Mouse (Mus musculus): ENCODE results near the gene Macc1. TPM values are rescaled to one million over a fixed set of nuclear protein-coding genes. Genes with fewer than 3 reads are reported as not detected.

Macc1 gene
- polyA plus RNA-seq, 1 experiment: 0.11 TPM

DNA sequence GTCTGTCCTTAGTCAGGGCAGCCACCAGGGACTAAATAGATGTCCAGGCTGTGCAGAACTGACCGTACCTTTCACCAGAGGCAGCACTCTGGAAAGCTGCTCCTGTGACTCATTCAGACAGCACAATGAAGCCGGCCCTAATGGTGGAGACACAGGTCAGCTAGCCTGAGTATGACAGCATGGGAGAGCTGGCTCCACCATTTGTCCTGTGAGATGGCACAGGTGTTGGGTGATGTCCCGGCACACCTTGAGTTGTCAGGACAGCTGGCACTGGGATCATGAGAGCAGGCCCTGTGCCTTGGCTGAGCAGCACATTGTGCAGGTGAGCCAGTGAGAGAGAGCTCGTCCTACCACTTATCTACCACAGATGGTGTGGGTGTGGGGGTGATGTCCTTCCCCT lies 16.6 kb downstream of the Macc1 start:
- TF ChIP-seq CTCF (IDR thresholded peaks at IDR 0.05; ENCODE audit: borderline replicate concordance, extremely low read depth, insufficient read depth, insufficient read length): no peak
- TF ChIP-seq POLR2A (IDR thresholded peaks at IDR 0.05; ENCODE audit: borderline replicate concordance, extremely low read depth, insufficient read depth, insufficient read length, poor library complexity, severe bottlenecking): no peak
- no peak for DNase-seq (ENCODE audit: low read depth)

DNA sequence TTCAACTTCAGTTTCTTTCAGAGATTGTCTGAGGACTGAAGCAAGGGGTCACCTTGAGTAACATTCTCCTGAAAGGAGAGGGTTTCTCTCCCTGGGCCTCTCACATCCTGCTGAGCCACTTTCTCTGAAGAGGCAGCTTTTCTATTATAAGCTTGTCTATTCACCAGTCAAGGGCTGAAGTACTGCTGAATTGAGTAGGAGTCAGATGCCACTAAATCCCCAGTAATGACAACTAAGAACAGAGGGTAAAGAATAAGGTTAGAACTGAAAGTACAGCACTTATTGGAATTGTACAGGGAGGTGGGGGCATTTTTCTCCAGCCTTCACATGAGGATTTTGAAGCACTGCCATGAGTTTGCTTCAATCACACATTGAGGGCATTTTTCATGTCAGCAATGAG lies 19.3 kb downstream of the Macc1 start:
- DNase-seq (ENCODE audit: low read depth): peak; percentile 64
- TF ChIP-seq POLR2A (IDR thresholded peaks at IDR 0.05; ENCODE audit: borderline replicate concordance, extremely low read depth, insufficient read depth, insufficient read length, poor library complexity, severe bottlenecking) (no peak), CTCF (IDR thresholded peaks at IDR 0.05; ENCODE audit: borderline replicate concordance, extremely low read depth, insufficient read depth, insufficient read length) (no peak)

DNA sequence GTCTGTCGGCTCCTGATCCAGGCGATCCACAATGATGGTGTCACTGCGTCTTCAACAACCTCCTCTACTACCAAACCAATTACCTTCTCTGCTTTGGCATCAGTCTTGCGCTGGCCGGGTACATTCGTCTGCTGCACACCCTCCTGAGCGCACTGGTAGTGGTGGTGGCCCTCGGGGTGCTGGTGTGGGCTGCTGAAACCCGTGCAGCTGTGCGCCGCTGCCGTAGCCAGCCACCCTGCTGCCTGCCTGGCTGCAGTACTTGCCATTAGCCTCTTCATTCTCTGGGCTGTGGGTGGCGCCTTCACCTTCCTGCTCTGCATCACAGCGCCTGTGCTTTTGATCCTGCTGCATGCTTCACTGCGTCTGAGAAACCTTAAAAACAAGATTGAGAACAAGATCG lies 38.5 kb downstream of the Macc1 start:
- peak; percentile 15 for DNase-seq (ENCODE audit: low read depth)

DNA sequence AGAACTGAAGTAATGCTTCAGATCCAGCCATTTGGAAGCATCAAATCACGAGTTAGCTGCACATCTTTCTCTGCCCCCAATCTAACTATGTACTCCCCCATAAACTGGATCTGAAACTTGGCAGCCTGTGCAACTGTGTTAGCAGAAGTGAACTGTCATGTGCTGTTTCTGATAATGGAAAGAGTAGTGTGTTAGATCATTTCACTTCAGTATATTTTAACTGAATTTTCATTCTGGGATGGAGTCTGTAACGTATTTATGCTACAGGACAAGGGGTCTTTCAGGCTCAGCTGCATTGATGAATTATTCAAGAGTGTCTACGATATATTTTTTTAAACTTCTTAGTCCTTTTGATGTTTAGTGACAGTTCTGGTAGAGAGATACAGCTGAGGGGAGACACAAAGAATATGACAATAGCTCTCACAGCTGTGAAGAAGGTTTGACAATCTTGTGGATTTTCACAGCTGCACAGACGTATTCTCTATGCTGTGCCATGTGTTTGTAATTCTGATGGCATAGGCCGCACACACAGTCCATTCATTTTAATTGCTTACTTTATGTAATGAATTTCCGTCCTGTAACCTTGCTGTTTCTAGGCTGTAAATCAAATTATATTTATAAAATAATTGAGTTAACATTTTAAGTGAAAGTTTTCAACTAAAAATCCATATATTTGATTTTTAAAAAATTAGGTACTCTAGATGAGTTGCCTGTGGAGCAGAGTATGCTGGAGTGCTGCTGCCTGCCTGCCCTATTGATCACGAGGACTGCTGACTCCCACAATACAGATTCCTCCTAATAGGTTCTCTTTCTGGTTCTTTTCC lies 43.6 kb downstream of the Macc1 start:
- DNase-seq (ENCODE audit: low read depth): peak; percentile 69
- no peak for TF ChIP-seq CTCF (IDR thresholded peaks at IDR 0.05; ENCODE audit: borderline replicate concordance, extremely low read depth, insufficient read depth, insufficient read length)

DNA sequence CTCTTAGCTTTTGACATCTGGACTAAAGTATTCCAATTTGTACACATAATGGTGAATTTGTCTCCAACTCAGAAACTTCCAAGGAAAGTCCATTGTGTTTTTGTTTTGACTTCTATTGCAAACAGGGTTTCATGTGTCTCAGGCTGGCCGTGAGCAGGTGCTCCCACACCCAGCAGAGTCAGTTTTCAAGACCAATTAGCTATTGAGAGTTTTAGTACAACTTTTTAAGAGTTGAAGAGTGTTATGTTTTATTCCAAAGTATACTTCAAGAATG lies 44.1 kb downstream of the Macc1 start:
- TF ChIP-seq POLR2A (IDR thresholded peaks at IDR 0.05; ENCODE audit: borderline replicate concordance, extremely low read depth, insufficient read depth, insufficient read length, poor library complexity, severe bottlenecking): no peak
- TF ChIP-seq CTCF (IDR thresholded peaks at IDR 0.05; ENCODE audit: borderline replicate concordance, extremely low read depth, insufficient read depth, insufficient read length): no peak
- DNase-seq (ENCODE audit: low read depth): peak; percentile 44

DNA sequence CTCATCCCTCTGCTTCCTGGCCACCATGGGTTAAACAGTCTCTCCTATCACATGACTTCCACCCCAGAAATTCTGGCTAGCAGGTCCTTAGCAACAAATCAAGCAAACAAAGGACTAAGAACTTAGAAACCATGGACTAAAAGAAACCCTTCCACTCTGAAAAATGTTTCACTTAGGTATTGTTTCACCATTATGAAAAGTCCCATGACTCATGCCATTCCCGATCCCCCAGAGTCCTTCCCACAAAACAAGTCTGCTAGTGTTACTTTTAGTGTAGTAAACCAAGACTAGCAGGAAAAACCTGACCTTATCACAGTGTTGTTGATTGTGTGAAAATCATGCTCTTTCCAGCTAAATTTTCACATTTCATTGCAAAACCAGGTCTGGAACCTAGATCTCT lies 51.0 kb downstream of the Macc1 start:
- no peak for TF ChIP-seq CTCF (IDR thresholded peaks at IDR 0.05; ENCODE audit: borderline replicate concordance, extremely low read depth, insufficient read depth, insufficient read length)
- no peak for TF ChIP-seq POLR2A (IDR thresholded peaks at IDR 0.05; ENCODE audit: borderline replicate concordance, extremely low read depth, insufficient read depth, insufficient read length, poor library complexity, severe bottlenecking)
- DNase-seq (ENCODE audit: low read depth): no peak

DNA sequence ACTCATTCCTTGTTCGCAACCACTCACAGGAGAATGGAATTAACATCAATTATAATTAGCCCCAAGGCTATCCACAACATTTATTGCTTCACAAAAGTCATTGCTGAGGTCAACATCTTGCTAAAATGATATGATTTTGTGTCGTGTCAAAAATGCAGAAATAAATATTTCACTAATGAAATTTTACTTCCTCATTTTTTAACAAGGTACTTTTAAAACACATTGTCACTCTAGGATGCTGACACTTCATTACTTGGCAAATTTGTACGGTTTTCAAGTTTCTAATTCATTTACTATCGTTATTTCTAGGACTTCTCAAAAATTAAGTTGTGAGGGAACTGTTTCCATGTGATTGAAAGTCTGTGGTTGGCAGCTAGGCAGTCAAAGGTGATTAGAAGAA lies 55.8 kb downstream of the Macc1 start:
- TF ChIP-seq CTCF (IDR thresholded peaks at IDR 0.05; ENCODE audit: borderline replicate concordance, extremely low read depth, insufficient read depth, insufficient read length) (no peak), POLR2A (IDR thresholded peaks at IDR 0.05; ENCODE audit: borderline replicate concordance, extremely low read depth, insufficient read depth, insufficient read length, poor library complexity, severe bottlenecking) (no peak)
- DNase-seq (ENCODE audit: low read depth): no peak

DNA sequence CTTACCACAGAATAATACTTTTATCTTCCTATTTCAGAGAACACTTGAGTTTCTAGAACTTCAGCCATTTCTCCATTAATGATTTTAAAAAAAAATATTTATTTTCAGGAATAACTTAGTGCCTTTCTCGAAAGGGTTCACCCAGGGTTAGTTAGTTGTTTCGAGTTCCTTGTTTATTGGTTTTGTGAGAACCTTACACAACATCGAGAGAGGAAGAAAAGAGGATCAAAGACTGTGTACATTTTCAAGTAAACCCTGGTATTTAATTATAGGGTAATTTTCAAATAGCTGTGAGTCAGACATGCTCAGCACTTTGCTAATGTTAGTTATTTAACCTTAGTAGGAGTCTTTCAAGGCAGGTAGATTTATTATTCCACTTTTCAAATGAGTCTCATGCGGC lies 58.3 kb downstream of the Macc1 start:
- no peak for DNase-seq (ENCODE audit: low read depth)
- no peak for TF ChIP-seq POLR2A (IDR thresholded peaks at IDR 0.05; ENCODE audit: borderline replicate concordance, extremely low read depth, insufficient read depth, insufficient read length, poor library complexity, severe bottlenecking)
- no peak for TF ChIP-seq CTCF (IDR thresholded peaks at IDR 0.05; ENCODE audit: borderline replicate concordance, extremely low read depth, insufficient read depth, insufficient read length)

DNA sequence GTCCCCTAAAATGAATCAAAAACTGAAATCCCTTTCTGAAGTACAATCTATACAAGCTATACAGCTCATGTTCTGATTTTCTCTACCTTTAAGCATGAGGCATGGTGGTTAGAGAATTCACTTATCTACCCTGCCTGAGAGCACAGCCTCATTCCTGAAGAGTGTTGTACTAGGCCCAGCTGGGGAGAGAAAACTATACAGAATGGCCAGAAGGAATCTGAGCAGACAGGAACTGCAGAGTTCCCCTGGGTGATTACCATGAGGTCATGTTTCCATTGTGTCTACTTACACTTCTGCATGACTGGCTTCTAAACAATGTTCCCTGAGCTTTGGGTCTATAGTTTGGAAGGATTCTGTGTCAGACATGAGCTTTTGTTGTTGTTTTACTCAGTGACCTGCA lies 62.8 kb downstream of the Macc1 start:
- TF ChIP-seq POLR2A (IDR thresholded peaks at IDR 0.05; ENCODE audit: borderline replicate concordance, extremely low read depth, insufficient read depth, insufficient read length, poor library complexity, severe bottlenecking): no peak
- TF ChIP-seq CTCF (IDR thresholded peaks at IDR 0.05; ENCODE audit: borderline replicate concordance, extremely low read depth, insufficient read depth, insufficient read length): no peak
- DNase-seq (ENCODE audit: low read depth): peak; percentile 20

DNA sequence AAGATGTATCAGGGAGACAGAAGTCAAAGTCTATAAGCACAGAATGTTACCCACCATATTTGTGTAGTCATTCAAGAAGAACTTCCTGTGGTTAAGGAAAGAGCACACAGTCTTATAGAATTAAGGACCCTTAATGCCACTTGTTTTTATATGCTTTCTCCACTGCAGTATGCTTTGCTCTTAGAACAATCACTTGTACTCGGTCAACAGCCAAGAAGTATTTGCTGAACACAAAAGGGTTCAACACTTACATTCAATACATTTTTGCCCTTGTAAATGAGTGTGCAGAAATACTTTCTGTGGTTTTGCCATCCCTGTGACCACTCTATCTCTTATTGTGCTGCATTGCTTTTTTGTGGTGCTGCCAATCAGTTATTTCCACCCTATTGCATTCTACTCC lies 67.8 kb downstream of the Macc1 start:
- no peak for DNase-seq (ENCODE audit: low read depth)
- TF ChIP-seq POLR2A (IDR thresholded peaks at IDR 0.05; ENCODE audit: borderline replicate concordance, extremely low read depth, insufficient read depth, insufficient read length, poor library complexity, severe bottlenecking): no peak
- no peak for TF ChIP-seq CTCF (IDR thresholded peaks at IDR 0.05; ENCODE audit: borderline replicate concordance, extremely low read depth, insufficient read depth, insufficient read length)

DNA sequence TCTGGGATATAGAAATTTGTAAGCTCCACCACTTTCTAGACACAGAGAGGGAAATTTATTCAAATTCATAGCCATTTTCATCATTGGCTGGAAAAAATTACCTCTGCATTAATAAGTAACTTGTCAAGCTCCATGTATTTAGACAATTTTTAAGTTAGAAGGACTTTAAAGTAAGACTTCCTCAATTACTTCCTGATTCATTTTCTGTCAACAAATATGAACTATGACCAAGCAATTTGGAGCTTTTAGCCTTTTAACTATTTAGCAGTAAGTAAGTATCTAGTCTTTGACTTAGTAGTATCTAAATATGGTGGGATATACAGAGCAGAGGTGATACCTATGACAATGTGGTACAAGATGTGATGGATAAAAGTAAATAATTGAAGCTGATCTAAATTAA lies 72.2 kb downstream of the Macc1 start:
- TF ChIP-seq POLR2A (IDR thresholded peaks at IDR 0.05; ENCODE audit: borderline replicate concordance, extremely low read depth, insufficient read depth, insufficient read length, poor library complexity, severe bottlenecking) (no peak), CTCF (IDR thresholded peaks at IDR 0.05; ENCODE audit: borderline replicate concordance, extremely low read depth, insufficient read depth, insufficient read length) (no peak)
- no peak for DNase-seq (ENCODE audit: low read depth)

DNA sequence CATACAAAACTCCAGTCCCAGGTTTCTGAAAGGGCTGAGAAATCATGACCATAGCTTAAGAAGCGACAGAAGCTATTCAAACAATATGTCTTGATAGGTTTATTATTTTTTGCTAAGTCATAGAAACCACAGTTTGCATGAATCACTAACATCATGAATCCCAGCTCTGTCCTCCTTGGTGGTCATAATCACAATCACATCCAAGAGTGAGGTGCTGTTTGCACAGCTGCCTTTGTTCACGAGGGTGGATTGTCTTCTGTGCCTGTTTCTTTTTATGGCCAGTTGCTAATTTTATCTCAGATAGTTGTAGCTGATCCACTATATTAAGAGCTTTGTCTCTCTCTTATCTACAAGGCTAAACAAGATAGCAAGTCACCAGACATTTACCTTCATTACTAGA lies 72.6 kb downstream of the Macc1 start:
- TF ChIP-seq CTCF (IDR thresholded peaks at IDR 0.05; ENCODE audit: borderline replicate concordance, extremely low read depth, insufficient read depth, insufficient read length) (no peak), POLR2A (IDR thresholded peaks at IDR 0.05; ENCODE audit: borderline replicate concordance, extremely low read depth, insufficient read depth, insufficient read length, poor library complexity, severe bottlenecking) (no peak)
- no peak for DNase-seq (ENCODE audit: low read depth)

DNA sequence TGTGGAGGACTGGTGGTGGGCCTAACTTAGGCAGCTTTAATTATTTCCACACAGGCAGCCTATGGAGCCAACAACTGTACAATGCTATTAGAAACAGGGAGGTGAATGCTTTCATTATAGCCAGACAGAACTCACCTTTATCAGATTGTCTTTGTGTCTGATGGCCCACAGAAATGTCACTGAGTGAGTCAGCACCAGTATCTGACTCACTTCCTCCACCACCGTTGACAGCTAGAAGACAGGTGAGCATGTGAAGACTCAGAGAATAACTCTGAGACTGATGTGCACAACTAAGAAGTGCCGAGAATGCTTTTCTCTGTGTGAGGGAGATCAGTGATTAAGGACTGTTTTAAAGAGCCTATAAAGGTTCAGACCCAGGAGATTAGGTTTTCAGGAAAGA lies 73.9 kb downstream of the Macc1 start:
- no peak for DNase-seq (ENCODE audit: low read depth)
- TF ChIP-seq POLR2A (IDR thresholded peaks at IDR 0.05; ENCODE audit: borderline replicate concordance, extremely low read depth, insufficient read depth, insufficient read length, poor library complexity, severe bottlenecking): no peak
- no peak for TF ChIP-seq CTCF (IDR thresholded peaks at IDR 0.05; ENCODE audit: borderline replicate concordance, extremely low read depth, insufficient read depth, insufficient read length)
